Mouse (Mus musculus): ENCODE data around the gene Nav2.

DNA sequence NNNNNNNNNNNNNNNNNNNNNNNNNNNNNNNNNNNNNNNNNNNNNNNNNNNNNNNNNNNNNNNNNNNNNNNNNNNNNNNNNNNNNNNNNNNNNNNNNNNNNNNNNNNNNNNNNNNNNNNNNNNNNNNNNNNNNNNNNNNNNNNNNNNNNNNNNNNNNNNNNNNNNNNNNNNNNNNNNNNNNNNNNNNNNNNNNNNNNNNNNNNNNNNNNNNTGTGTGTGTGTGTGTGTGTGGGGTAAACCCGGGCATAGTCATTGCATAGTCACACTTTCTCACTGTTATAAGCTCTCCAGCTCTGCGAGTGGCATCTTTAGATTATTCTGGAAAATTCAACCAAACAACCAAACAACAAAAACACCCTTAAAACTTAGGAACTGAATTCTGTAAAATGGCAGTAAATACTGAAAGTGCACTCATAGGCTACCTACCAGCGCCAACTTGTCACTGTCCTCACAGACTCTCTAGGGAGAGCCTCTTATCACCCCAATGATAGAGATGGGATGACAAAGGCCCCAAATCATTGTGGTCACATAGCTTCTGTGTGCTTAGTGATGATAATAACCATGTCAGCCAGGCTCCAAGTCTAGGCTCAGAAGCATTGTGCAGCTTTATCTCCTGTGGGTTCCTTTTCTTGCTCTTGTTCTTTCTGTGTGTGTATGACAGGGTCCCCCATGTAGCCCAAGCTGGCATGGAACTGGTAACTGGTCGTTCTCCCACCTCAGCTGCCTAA, 40.0 kb downstream of the Nav2 start:
- TF ChIP-seq CTCF (IDR thresholded peaks at IDR 0.05) (no peak), EP300 (IDR thresholded peaks at IDR 0.05) (no peak)

All from lung, postnatal 0 days (tissue).